Mouse (Mus musculus): Measurements from ENCODE around the gene Gmeb2.

Gmeb2 gene

DNA sequence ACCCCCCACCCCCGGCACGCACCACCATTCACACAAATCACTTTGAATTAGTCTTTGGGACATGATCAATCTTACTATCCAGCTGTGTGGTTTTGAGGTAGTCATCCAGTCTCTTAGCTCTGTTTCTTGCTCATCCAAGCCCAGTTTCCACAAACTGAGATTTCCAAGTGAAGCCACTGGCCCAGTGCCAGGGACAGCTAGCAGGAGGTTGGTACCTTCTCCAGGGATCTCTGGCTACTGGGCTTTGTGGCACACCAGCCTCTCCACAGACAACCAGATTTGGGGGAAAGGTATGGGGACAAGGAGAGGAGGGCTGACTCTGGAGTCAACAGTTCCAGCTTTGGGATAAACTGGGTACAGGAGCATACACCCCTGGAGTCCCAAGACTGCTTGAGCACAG lies 67.5 kb downstream of the Gmeb2 start:
- DNase-seq: no peak

DNA sequence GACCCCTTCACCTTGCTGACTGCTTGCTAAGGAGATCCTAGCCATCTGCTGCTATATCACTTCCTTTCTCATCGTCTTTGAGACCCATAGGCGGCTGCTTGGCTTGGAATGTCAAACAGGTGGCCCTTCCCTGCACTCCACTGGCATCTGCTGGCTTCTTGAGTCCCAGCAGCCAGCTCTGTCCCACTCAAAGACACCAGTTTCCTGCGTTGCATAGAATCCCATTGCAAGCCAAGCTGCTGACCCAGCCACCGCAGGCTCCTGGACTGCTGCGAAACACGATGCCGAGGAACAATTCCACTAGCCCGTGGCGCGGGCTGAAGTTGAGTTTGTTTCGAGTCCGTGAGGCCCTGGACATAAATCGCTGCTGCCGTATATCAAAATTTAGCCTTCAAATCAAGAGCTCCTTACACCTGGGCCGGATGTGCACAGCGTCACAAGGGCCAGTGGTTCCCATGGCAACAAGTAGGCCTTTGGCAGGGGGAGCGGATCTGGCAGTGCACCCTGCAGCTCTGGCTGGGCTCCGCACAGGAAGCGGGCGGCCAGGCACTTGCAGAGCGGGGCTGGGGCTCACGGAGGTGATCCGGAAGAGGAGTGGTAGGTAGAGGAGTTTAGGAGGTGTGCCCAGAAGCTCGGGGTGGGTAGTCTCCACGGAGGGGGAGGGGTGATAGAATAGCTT lies 68.2 kb downstream of the Gmeb2 start, which contains the start of gene Fndc11:
TSS of gene Fndc11 (plus strand) at position 476 of the 679 bp plus-strand sequence.
- DNase-seq: peak; percentile 99

DNA sequence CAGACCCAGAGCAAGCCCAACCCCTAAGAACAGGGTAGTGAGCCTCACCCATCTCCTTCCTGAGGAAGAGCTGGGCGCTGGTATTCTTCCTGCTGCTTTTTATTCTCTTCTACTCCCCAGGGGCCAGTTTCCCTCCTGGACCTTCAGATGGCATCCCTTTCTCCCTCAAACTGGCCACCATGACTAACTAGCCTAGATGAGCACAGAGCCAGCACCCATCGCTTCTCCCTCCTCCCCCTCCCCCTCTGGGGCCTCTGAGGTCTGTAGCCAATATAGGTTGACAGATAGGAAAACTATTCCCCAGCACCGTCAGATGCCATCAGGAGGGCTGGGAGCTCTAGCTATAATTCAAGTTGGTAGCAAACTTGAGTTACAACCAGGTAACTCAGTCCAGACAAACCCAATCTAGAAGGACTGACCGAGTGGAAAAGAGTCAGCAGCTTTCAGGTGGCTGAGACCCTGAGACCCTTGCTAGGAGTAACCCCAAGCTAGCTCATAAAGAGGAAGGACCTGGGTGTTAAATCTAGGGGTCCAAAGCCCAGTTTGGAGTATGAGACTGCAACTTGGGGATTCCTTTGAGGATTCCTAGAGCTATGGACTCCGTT lies 68.9 kb downstream of the Gmeb2 start:
- DNase-seq: peak; percentile 92

- DNase-seq: no peak
Measured at GRCm38 (mm10) chr2:181216037-181216436, 71.8 kb downstream of the Gmeb2 start.

GRCm38 (mm10) chr2:181213021-181213445 lies 74.8 kb downstream of the Gmeb2 start, which contains the start of gene Srms:
Gene Srms, minus strand, starts transcription at chr2:181213185.
- peak; percentile 94 for DNase-seq

- no peak for DNase-seq
Measured at GRCm38 (mm10) chr2:181212389-181213020, 75.3 kb downstream of the Gmeb2 start.

- DNase-seq: no peak
Measured at GRCm38 (mm10) chr2:181206118-181206517, 81.7 kb downstream of the Gmeb2 start.

GRCm38 (mm10) chr2:181205678-181206077 lies 82.2 kb downstream of the Gmeb2 start:
- no peak for DNase-seq

DNA sequence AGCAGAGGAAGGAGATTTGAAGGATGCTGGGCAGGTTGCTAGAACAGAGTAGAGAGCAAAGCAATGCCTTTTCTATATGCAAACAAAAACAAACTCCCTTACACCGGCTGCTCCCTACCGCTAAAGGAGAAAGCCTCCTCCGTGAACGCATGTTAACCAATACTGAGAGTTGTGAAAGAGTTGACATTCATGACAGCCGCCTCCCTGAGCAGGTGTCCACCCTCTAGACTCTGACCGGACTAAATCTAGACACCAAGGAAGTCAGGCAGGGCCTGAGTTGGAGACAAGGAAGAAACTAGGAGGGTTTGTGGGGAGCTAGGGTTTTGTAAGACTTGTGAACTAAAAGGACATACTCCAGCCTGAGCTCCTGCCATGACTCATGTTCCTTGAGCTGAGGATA lies 84.9 kb downstream of the Gmeb2 start:
- no peak for DNase-seq

DNA sequence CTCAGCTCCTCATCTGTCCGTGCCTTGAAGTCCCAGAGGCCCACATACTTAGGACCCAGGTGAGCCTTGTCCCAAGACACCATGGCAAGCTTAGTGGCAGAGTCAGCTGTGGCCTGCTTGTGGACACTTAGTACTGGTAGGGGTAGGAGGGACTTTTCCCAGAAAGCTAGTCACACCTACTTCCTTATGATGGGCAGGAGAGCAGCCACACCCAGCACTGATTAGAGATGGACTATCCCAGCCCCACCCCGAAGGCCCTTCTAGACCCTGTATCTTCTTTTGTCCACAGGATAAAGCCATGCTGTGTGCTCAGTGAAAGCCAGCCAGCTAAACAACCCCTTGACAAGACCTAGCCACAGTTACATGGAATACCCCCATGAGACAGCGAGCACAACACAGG lies 85.4 kb downstream of the Gmeb2 start, which contains the start of gene Ptk6:
TSS of gene Ptk6 (minus strand) at position 368 of the 400 bp plus-strand sequence.
- no peak for DNase-seq

DNA sequence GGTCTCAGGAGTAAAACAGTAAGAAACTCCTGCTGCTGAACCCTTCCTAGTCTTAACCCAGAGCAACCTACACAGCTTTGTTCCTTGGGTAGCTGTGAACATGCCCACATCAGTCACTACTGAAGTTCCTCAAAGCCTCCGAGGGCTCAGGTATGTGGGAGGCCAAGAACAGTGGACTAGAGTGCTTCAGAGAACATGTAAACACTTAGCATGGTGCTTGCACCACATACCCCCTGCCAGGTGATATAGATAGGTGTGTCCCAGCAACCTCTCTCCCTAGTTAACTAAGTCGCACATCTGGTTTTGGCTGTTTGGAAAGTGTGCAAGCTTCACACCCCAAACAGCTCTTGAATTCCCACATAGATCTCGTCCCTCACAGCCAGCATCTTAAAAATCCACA lies 86.2 kb downstream of the Gmeb2 start:
- DNase-seq: no peak
